Mouse (Mus musculus) midbrain, embryonic 12.5 days (tissue): ENCODE results near the gene Mlana. TPM values are rescaled to one million over a fixed set of nuclear protein-coding genes. Genes with fewer than 3 reads are reported as not detected.

ENCODE experiments used
- ATAC-seq: fragments of 200-750 bp; cut with Nextera tagmentation; 2 replicates; pipeline ENCODE4 v1.8.0; 2017; ENCODE audit warnings: low read depth, moderate TSS enrichment, moderate library complexity; ENCODE audit not compliant: low FRiP score
- H3K27ac ChIP-seq: fragments of 300-500 bp; sonication (generic); replicated peaks from 2 replicates; pipeline ENCODE4 v1.5.1; 2016; ENCODE audit warnings: mild to moderate bottlenecking
- H3K27me3 ChIP-seq: fragments of 300-500 bp; sonication (generic); 2 replicates; pipeline ENCODE4 v1.6.1; 2016; ENCODE audit warnings: mild to moderate bottlenecking
- H3K36me3 ChIP-seq: fragments of 300-500 bp; sonication (generic); 2 replicates; pipeline ENCODE4 v1.6.1; 2016
- H3K4me1 ChIP-seq: fragments of 300-500 bp; sonication (generic); 2 replicates; pipeline ENCODE4 v1.6.1; 2016
- H3K4me2 ChIP-seq: fragments of 300-500 bp; sonication (generic); replicated peaks from 2 replicates; pipeline ENCODE4 v1.6.1; 2016; ENCODE audit warnings: mild to moderate bottlenecking, moderate library complexity
- H3K4me3 ChIP-seq: fragments of 300-500 bp; sonication (generic); 2 replicates; pipeline ENCODE4 v1.5.1; 2016; ENCODE audit warnings: mild to moderate bottlenecking
- H3K9ac ChIP-seq: fragments of 300-500 bp; sonication (generic); replicated peaks from 2 replicates; pipeline ENCODE4 v1.6.1; 2016; ENCODE audit warnings: mild to moderate bottlenecking, moderate library complexity
- H3K9me3 ChIP-seq: fragments of 300-500 bp; sonication (generic); 2 replicates; pipeline ENCODE4 v1.6.1; 2016; ENCODE audit warnings: mild to moderate bottlenecking
- WGBS: fragments of 180-500 bp; shearing (Covaris S2); methylation state at CpG from one replicate; pipeline ENCODE4 v1.1.7; 2016; 5-methylcytosine and 5-hydroxymethylcytosine counted together
- polyA plus RNA-seq: library from polyadenylated mRNA; unstranded; fragments of >200 nt; fragmentation: Nextera tagmentation; extraction: Ambion mirVana; gene quantifications from 2 replicates; pipeline ENCODE4 v1.2.1, GENCODE M21; 2016

The Mlana gene
- polyA plus RNA-seq, 1 experiment from 2014 or later, result not detected

DNA sequence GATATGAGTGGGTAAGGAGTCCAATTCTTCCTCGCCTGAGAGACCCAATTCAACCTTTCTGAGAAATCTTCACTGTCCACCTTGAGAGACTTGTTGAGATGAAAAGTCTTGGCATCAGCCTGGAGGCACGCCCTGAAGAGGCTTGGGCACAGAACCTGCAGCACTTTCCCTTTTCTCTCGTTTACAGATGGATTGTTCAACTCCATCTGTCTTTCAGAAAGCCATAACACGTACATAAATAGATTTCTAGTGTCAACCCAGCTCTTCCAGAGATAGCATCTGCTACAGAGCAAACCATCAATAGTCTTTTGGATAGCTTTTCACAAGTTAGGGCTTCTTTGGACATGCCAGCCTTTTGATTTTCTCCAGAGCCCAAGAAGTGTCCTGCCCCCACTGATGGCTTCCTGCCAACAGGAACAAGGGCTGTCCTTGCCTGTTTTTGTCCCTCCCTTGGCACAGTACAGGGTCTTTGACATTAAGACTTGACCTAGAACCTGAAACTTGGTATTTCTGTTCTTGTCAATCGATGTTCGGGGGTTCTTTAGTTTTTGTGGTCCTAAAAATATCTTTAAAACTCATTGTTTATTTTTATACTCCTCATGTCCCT lies 35.5 kb upstream of the Mlana start:
- no peak for ATAC-seq
- Histone ChIP-seq H3K36me3 (no peaks in the 10 kb centered on the region), H3K9me3 (no peaks in the 10 kb centered on the region), H3K27me3 (no peaks in the 10 kb centered on the region), H3K4me2 (no peak overlapping the region), H3K9ac (no peak overlapping the region), H3K4me1 (no peaks in the 10 kb centered on the region), H3K4me3 (no peak overlapping the region), H3K27ac (no peak overlapping the region)
- 79% methylated on average over 6 of the region's 6 CpGs for WGBS

DNA sequence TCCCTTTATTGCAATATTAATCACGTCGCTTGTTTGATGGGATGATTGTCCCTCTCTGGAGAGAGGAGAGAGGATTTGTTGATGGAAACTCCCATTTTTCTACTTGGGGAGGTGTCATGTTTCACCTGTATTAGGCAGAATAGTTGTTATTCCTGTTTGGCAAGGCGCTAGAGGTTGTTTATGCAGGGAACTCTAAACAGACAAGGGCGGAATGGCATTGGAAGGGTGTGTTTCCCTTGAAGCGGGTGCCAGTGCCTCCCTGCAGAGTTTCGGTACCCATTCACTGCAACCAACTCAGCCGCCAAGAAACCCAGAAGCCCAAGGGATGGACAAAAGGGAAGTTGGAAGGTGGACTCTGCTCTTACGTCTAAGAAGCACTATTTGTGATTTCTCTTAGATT lies 33.8 kb upstream of the Mlana start:
- Histone ChIP-seq H3K4me3 (no peak overlapping the region), H3K36me3 (no peaks in the 10 kb centered on the region), H3K4me1 (no peaks in the 10 kb centered on the region), H3K27ac (no peak overlapping the region), H3K9ac (no peak overlapping the region), H3K9me3 (no peaks in the 10 kb centered on the region), H3K4me2 (no peak overlapping the region), H3K27me3 (no peaks in the 10 kb centered on the region)
- no peak for ATAC-seq
- 74% methylated on average over 8 of the region's 8 CpGs for WGBS

DNA sequence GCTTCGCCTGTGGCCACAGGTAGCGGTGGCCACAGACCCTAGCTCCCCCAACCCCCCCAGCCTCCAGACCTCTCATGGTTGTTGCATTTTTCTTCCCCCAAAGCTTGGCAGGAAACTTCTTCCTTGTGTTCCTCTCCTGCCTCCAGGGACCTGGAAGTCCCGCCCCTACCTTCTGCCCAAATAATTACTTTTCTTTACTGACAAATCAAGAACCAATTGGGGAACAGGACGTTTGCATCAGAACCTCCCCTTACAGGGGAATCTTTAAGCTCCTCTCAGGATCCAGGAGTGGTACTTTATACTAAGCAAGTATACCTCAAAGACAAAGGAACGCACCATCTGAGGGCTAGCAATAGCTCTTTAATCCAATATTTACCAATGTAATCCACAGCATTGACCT lies 32.7 kb upstream of the Mlana start:
- no peak overlapping the region for H3K27ac ChIP-seq
- no peak overlapping the region for H3K9ac ChIP-seq
- H3K36me3 ChIP-seq, result no peaks in the 10 kb centered on the region
- WGBS, result 81% methylated on average over 5 of the region's 5 CpGs
- H3K4me1 ChIP-seq, result no peaks in the 10 kb centered on the region
- H3K27me3 ChIP-seq, result no peaks in the 10 kb centered on the region
- ATAC-seq, result no peak
- no peak overlapping the region for H3K4me3 ChIP-seq
- no peaks in the 10 kb centered on the region for H3K9me3 ChIP-seq
- no peak overlapping the region for H3K4me2 ChIP-seq

DNA sequence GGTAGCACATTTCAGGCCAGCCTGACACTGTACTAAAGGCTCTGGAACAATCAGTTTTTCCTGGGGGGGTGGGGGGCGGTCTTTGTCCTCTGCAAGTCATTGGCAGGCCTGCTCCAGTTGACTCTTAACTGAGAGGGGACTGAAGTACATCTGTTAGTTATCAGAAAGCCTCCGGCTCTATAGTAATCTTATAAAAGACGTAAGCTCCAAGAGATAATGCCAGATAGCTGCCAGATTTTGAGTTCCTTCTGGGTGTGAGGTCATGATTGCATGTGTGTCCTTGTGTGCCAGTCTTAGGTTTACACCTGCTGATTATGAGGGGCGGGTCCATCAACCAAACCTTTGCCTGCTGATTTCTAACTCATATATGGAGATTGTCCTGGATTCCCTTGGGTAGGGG lies 31.5 kb upstream of the Mlana start:
- H3K9ac ChIP-seq, result no peak overlapping the region
- no peak for ATAC-seq
- no peak overlapping the region for H3K4me3 ChIP-seq
- no peaks in the 10 kb centered on the region for H3K36me3 ChIP-seq
- H3K27ac ChIP-seq, result no peak overlapping the region
- no peaks in the 10 kb centered on the region for H3K27me3 ChIP-seq
- H3K4me2 ChIP-seq, result no peak overlapping the region
- whole genome bisulfite sequencing, result 81% methylated on average over 4 of the region's 4 CpGs
- no peaks in the 10 kb centered on the region for H3K9me3 ChIP-seq
- H3K4me1 ChIP-seq, result no peaks in the 10 kb centered on the region

DNA sequence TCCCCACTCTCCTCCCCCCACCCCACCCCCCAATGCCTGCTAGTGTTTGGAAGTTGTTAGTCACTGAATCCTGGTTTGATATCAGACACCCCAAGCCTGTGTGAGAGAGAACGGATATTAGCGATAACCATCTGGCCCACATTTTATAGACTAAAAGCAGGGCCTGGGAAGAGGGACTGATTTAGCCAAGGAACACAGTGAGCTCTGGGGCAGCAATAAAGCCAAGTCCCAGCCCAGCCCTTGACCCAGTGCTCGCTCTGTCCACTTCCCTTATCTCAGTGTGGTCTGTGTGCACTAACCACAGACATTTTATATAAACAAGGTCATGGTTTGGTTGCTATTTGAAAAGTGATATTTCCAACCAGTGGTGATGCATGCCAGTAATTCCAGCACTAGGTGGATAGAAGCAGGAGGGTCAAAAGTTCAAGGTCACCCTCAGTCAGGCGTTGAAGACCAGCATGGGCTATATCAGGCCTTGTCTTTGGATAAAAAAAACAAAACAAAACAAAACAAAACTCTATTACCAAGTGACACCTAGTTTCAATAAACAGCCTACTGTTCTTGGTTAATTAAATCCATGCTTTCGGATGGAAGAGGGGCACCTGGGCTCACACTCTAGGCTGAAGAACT lies 30.5 kb upstream of the Mlana start:
- ATAC-seq, result no peak
- 87% methylated on average over 5 of the region's 5 CpGs for WGBS

DNA sequence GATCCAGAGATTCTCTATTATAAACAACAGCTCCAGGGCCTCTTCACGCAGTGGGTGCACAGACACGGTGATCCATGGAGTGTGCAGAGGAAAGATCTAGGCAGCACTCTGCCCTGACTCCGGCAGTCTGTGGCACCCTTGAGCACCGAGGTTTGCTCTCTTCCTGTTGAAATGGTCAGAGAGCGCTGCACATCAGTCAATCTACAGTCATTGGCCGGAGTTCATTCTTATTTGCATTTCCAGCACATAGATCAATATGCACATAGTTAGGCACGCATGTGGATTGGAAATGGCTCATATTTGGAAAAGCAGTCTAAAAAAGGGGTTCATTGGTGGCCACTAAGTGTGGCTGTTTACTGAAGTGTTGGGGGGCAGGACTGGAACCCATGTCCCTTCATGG lies 29.5 kb upstream of the Mlana start:
- WGBS, result 93% methylated on average over 7 of the region's 7 CpGs
- H3K27me3 ChIP-seq, result no peaks in the 10 kb centered on the region
- no peak overlapping the region for H3K9ac ChIP-seq
- no peak overlapping the region for H3K27ac ChIP-seq
- ATAC-seq, result no peak
- H3K4me1 ChIP-seq, result no peaks in the 10 kb centered on the region
- H3K4me3 ChIP-seq, result no peak overlapping the region
- no peaks in the 10 kb centered on the region for H3K36me3 ChIP-seq
- H3K9me3 ChIP-seq, result no peaks in the 10 kb centered on the region
- no peak overlapping the region for H3K4me2 ChIP-seq

More for the DNA sequence above, 30.5 kb upstream of the Mlana start:
- H3K9ac ChIP-seq, result no peak overlapping the region
- H3K36me3 ChIP-seq, result no peaks in the 10 kb centered on the region
- no peak overlapping the region for H3K4me2 ChIP-seq
- H3K4me1 ChIP-seq, result no peaks in the 10 kb centered on the region
- no peaks in the 10 kb centered on the region for H3K9me3 ChIP-seq
- no peak overlapping the region for H3K27ac ChIP-seq
- no peak overlapping the region for H3K4me3 ChIP-seq
- H3K27me3 ChIP-seq, result no peaks in the 10 kb centered on the region

DNA sequence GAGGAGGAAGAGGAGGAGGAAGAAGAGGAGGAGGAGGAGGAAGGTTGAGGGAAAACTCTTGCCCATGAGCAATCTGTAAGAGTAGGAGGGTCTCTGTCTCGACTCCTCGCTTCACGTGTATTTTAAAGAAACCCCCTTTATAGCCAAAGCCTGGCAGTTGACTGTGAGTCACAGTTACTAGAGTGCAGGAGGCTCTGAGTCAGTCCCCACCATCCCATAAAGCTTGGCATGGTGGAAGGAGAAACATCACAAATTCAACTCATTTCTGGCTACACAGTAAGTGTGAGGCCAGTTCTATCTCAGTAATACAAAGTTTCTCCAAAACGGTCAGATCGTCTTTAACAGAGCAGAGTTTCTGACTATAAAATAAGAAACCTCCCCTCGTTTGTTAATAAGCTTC lies 27.4 kb upstream of the Mlana start:
- H3K4me1 ChIP-seq, result no peaks in the 10 kb centered on the region
- ATAC-seq, result no peak
- H3K27me3 ChIP-seq, result no peaks in the 10 kb centered on the region
- no peak overlapping the region for H3K4me2 ChIP-seq
- no peak overlapping the region for H3K9ac ChIP-seq
- H3K27ac ChIP-seq, result no peak overlapping the region
- H3K36me3 ChIP-seq, result no peaks in the 10 kb centered on the region
- no peaks in the 10 kb centered on the region for H3K9me3 ChIP-seq
- 94% methylated on average over 6 of the region's 6 CpGs for WGBS
- H3K4me3 ChIP-seq, result no peak overlapping the region

DNA sequence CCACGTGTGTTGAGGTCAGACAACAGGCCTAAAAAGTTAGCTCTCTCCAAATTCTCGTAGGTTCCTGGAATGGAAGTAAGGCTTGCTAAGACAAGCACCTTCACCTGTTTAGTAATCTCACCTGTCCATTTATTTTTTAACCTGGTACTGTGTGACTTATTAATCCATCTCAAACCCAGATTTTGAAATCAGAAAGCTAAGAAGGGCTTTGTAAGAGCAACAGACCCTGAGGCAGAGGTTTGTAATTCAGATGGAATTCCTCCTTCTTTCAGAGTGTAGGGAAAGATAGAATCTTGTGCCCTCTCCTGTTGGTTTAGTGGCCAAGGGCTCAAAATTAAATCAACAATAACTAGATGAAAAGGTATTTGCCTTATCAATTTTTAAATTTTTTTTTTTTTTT lies 26.5 kb upstream of the Mlana start:
- Histone ChIP-seq H3K4me1 (no peaks in the 10 kb centered on the region), H3K36me3 (no peaks in the 10 kb centered on the region), H3K9me3 (no peaks in the 10 kb centered on the region), H3K27me3 (no peaks in the 10 kb centered on the region), H3K4me3 (no peak overlapping the region), H3K4me2 (no peak overlapping the region), H3K27ac (no peak overlapping the region), H3K9ac (no peak overlapping the region)
- WGBS, result 79% methylated on average over 2 of the region's 2 CpGs
- no peak for ATAC-seq

DNA sequence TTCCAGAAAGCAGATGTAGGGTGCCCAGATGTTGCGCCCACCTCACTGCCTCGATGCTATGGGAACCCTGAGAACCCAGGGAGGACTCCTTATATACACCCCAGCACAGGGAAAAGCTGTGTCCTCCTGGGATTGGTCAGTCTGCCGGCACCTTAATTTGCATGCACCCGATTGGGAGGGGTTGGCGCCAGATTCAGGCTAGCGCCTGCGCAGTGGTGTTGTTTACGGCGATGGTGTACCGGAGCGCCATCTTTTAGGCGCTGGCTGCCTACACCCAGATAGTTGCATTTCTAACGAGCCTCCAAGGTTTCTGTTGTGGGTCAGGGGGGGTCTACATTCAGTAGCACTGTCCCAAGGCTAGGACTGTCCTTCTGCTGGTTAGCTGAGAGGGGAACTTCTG lies 25.0 kb upstream of the Mlana start:
- H3K27ac ChIP-seq, result no peak overlapping the region
- no peaks in the 10 kb centered on the region for H3K4me1 ChIP-seq
- H3K27me3 ChIP-seq, result no peaks in the 10 kb centered on the region
- ATAC-seq, result no peak
- H3K4me2 ChIP-seq, result no peak overlapping the region
- no peaks in the 10 kb centered on the region for H3K36me3 ChIP-seq
- 94% methylated on average over 13 of the region's 13 CpGs for WGBS
- H3K9ac ChIP-seq, result no peak overlapping the region
- H3K4me3 ChIP-seq, result no peak overlapping the region
- H3K9me3 ChIP-seq, result no peaks in the 10 kb centered on the region

DNA sequence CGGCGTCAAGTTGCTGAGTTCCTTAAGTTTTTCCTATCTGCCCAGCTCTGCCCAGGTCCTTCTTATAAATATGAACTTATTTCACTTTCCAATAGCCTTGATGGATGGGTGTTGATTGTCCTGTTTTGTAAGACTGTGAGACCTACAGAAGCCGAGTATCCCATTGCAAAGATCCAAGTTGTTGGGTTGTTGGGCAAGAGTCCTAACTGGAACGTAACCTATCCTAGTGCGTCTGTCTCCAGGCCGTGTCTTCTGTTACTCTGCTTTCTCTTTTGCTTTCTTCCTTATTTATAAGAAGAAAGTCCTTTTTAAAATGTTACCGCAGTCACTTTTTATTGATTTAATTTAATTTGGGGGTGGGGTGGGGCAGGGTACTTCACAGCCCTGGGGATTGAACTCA lies 22.7 kb upstream of the Mlana start:
- Histone ChIP-seq H3K9me3 (no peaks in the 10 kb centered on the region), H3K27ac (no peak overlapping the region), H3K36me3 (no peaks in the 10 kb centered on the region), H3K4me1 (no peaks in the 10 kb centered on the region), H3K4me3 (no peak overlapping the region), H3K4me2 (no peak overlapping the region), H3K27me3 (no peaks in the 10 kb centered on the region), H3K9ac (no peak overlapping the region)
- WGBS, result 93% methylated on average over 7 of the region's 7 CpGs
- no peak for ATAC-seq

DNA sequence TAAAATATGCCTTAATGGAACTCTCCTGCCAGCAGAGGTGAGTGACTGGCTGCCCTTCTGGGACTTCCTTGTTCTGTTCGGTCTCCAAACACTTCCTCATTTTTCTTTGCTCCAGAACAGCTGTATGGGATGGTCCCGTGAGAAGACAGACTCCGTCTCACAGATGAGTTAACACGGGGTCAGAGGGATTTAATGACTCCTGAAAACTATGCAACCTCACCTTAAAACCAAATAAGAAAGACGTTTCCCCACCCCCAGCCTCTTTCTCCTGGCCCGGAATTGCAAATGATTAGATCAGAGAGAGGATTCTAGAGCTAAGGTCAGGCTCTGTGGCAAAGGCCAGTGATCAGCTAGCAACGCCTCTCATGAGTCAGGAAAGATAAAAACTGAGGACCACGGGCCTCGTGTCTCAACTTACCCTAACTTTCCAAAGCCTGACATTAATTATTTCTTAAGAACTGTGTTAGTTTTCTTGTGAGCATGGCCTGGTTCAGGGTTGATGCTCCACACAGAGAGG lies 22.0 kb upstream of the Mlana start:
- H3K27ac ChIP-seq, result no peak overlapping the region
- no peaks in the 10 kb centered on the region for H3K9me3 ChIP-seq
- ATAC-seq, result no peak
- H3K9ac ChIP-seq, result no peak overlapping the region
- H3K36me3 ChIP-seq, result no peaks in the 10 kb centered on the region
- no peaks in the 10 kb centered on the region for H3K4me1 ChIP-seq
- H3K27me3 ChIP-seq, result no peaks in the 10 kb centered on the region
- H3K4me3 ChIP-seq, result no peak overlapping the region
- 67% methylated on average over 9 of the region's 9 CpGs for WGBS
- no peak overlapping the region for H3K4me2 ChIP-seq

DNA sequence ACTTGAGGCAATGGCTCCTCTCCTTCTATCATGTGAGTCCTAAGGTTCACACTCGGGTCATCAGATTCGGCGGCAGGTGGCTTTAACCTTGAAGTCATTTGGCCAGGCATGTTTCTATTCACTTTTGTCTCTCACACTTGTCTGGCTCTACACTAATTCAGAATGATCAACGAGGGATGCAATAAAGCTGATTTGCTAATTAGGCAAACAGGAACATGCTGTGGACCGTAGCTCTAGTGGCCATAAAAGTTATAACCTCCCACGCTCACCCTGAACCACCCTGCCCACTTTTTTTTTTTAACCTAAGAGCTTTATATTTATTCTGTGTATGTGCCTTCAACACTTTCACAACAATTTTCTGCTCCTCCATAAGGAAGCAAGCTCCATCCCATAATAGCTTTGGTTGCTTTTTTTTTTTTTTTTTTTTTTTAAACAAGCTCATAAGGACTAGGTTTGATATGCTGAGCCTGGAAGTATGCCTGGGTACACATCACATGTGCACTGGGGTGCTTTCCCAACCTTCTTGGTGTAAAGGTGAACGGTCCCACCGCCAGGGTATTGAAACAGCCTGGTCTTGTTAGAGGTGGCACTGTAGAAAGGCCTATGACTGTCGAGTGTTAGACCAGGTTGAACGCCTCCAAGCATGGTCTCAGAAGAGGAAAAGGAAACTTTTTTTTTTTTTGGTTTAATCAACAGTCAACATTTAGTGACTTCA lies 21.0 kb upstream of the Mlana start:
- no peak for ATAC-seq
- Histone ChIP-seq H3K27me3 (no peaks in the 10 kb centered on the region), H3K9ac (no peak overlapping the region), H3K27ac (no peak overlapping the region), H3K36me3 (no peaks in the 10 kb centered on the region), H3K4me2 (no peak overlapping the region), H3K4me3 (no peak overlapping the region), H3K9me3 (no peaks in the 10 kb centered on the region), H3K4me1 (no peaks in the 10 kb centered on the region)
- 87% methylated on average over 10 of the region's 10 CpGs for WGBS
